Mouse (Mus musculus) cerebellum, adult 11 months (tissue): ENCODE results near the gene Itgb3bp.

ENCODE experiments used
- DNase-seq: peaks from one replicate; pipeline ENCODE4 v3.0.0; 2022

Itgb3bp gene

GRCm38 (mm10) chr4:99931240-99931580, 1.6 kb upstream of the Itgb3bp start:
- DNase-seq = no peak

GRCm38 (mm10) chr4:99930518-99931239, 1.1 kb upstream of the Itgb3bp start:
- DNase-seq = no peak

- peak; percentile 86 for DNase-seq
These were observed 432 bp downstream of the Itgb3bp start, which contains the start of gene Pgm1 for GRCm38 (mm10) chr4:99929149-99929612. TSS of gene Pgm1 (plus strand) at chr4:99929414.

GRCm38 (mm10) chr4:99928521-99928920, 1.1 kb downstream of the Itgb3bp start:
- DNase-seq = no peak

GRCm38 (mm10) chr4:99926380-99926779, 3.2 kb downstream of the Itgb3bp start:
- DNase-seq = no peak

GRCm38 (mm10) chr4:99913894-99914451, 15.6 kb downstream of the Itgb3bp start:
- no peak for DNase-seq

- DNase-seq = no peak
These were observed 47.2 kb downstream of the Itgb3bp start for GRCm38 (mm10) chr4:99882405-99882804.

GRCm38 (mm10) chr4:99881882-99882281, 47.7 kb downstream of the Itgb3bp start:
- no peak for DNase-seq

- DNase-seq = peak; percentile 79
These were observed 100.2 kb downstream of the Itgb3bp start, which contains the start of gene Efcab7 for GRCm38 (mm10) chr4:99829094-99830073. TSS of gene Efcab7 (plus strand) at chr4:99829198.

- no peak for DNase-seq
These were observed 100.9 kb downstream of the Itgb3bp start for GRCm38 (mm10) chr4:99828739-99829093.

- DNase-seq = no peak
These were observed 101.3 kb downstream of the Itgb3bp start for GRCm38 (mm10) chr4:99828337-99828736.

GRCm38 (mm10) chr4:99816697-99817460, 112.7 kb downstream of the Itgb3bp start:
- DNase-seq = no peak

GRCm38 (mm10) chr4:99792365-99792764, 137.2 kb downstream of the Itgb3bp start:
- no peak for DNase-seq

GRCm38 (mm10) chr4:99773041-99773440, 156.6 kb downstream of the Itgb3bp start:
- no peak for DNase-seq

- no peak for DNase-seq
These were observed 159.1 kb downstream of the Itgb3bp start for GRCm38 (mm10) chr4:99770555-99770954.

- no peak for DNase-seq
These were observed 162.9 kb downstream of the Itgb3bp start for GRCm38 (mm10) chr4:99766753-99767152.

- DNase-seq = no peak
These were observed 163.3 kb downstream of the Itgb3bp start for GRCm38 (mm10) chr4:99766303-99766702.

- DNase-seq = no peak
These were observed 177.2 kb downstream of the Itgb3bp start for GRCm38 (mm10) chr4:99752426-99752825.

GRCm38 (mm10) chr4:99739836-99740235, 189.8 kb downstream of the Itgb3bp start:
- DNase-seq = no peak

- DNase-seq = no peak
These were observed 203.6 kb downstream of the Itgb3bp start for GRCm38 (mm10) chr4:99725914-99726451.

- DNase-seq = no peak
These were observed 205.3 kb downstream of the Itgb3bp start for GRCm38 (mm10) chr4:99724331-99724730.

GRCm38 (mm10) chr4:99717905-99718304, 211.7 kb downstream of the Itgb3bp start:
- DNase-seq = no peak
